Mouse (Mus musculus) fat pad, adult 2 months (tissue): Measurements from ENCODE around the gene Pcbp4.

Experiments used
- DNase-seq: peaks from one replicate; pipeline ENCODE4 v3.0.0-alpha.2; 2011; ENCODE audit warnings: low read depth, low spot score; ENCODE audit errors: extremely low read depth

Pcbp4 gene

DNA sequence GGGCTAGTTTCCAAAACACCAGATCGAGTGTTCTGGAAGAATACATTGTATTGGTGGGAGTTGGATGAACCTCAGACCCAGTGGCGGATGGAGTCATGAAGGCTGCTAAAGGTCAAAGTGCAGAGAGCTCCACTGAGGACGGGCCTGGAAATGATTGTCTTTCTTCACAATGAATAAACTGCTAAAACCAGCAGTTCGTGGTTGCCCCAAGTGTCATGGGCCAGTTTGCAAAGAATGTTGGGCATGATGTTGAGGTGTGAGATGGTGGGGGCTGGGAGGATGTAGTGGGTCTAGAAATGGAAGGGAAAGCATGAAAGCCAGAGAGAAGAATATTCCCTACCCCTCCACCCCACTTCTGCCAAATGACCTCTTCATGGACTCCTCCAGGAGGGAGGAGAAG is 8.3 kb upstream of the Pcbp4 start:
- DNase-seq, result no peak

GRCm38 (mm10) chr9:106447348-106447747 is 5.7 kb upstream of the Pcbp4 start, which contains the start of the genes Abhd14b and Abhd14a:
Abhd14b (plus strand) TSS chr9:106447459.
Abhd14a (minus strand) TSS chr9:106447678.
- peak; percentile 36 for DNase-seq

DNA sequence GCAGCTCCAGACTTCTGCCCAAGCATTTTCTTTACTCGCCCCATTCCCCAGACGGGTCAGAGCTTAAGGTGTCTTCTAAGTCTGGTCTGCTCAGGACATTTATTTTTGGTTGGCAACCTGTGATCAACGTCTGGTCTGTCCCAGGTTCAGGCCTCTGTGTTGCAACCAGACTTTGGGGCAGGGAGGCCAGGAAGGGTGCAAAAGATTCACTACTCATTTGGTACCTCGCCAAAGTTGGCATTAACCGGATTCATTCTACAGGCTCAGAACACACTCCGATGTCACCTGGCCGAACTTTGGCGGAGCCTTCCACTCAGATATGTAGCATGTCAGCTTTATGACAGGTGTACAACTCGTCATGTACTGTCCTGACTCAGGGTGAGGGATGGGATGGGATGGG is 5.1 kb upstream of the Pcbp4 start:
- DNase-seq, result peak; percentile 34

GRCm38 (mm10) chr9:106448498-106449031 is 4.5 kb upstream of the Pcbp4 start:
- no peak for DNase-seq

DNA sequence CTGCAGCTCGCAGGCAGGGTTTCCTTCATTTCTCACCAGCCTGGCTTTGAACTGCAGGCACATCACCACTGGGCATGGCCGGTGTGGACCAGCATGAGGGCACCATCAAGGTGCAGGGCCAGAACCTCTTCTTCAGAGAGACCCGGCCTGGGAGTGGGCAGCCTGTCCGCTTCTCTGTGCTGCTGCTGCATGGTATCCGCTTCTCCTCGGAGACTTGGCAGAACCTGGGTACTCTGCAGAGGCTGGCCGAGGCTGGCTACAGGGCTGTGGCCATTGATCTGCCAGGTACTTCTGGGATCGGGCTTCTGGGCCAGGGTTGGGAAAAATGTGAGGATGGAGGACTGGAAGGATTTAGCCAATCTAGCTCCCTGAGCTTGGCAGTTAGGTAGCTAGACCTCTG is 3.1 kb upstream of the Pcbp4 start:
- DNase-seq, result no peak

GRCm38 (mm10) chr9:106450661-106451060 is 2.4 kb upstream of the Pcbp4 start:
- no peak for DNase-seq

- DNase-seq, result no peak
Measured at GRCm38 (mm10) chr9:106451298-106451697, 1.8 kb upstream of the Pcbp4 start.

DNA sequence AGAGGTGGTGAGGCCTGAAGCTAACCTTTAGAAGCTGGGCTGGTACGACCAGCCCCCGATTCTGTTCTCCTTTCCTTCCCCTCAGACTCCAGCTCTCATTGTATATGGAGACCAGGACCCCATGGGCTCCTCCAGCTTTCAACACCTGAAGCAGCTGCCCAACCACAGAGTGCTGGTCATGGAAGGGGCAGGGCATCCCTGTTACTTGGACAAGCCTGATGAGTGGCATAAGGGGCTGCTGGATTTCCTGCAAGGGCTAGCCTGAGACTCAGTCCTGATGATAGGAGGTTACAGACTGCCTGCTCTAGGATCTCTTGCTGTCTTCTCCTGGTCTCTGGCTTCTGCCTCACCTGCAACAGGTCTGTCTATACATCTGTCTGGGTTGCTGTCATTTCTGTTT is 1.2 kb upstream of the Pcbp4 start:
- no peak for DNase-seq

DNA sequence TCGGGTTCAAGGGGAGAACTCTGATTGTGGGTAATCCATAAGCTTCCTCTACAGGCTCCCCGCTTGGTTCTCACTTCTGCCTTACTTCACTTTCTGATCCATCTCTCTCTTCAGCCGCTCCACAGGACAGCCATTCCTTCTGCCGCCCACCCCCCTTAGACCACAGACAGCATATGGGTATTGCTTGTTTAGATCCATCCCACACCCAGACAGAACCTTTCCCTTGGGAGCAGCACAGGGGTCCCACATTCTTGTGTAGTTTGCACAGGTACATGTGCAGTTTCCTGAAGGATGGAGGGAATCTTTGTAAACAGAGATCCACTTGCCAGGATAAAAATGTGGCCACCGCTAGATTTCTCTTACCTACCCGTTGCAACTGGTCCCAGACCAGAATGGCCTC is 740 bp upstream of the Pcbp4 start:
- DNase-seq, result no peak

DNA sequence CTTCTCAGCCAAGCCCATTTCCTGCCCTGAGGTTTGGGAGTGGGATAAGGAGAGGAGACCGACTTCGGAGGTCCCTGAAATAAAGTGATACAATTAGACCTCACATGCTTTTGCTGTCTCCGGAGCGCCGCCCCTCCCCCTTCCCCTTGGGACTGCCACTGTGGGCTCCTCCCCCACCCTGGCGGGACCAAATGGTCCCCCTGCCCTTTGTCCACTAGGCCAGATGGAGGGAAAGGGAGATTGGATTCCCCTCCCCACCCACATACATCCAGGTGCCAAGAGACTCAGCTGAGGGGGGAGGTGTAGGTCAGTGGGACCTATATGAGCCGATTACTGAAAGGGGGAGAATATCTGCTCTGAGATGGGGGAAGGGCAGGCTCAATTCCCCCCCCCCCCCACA is 270 bp upstream of the Pcbp4 start:
- DNase-seq, result no peak

- no peak for DNase-seq
Measured at GRCm38 (mm10) chr9:106454071-106454761, 1.1 kb downstream of the Pcbp4 start.

DNA sequence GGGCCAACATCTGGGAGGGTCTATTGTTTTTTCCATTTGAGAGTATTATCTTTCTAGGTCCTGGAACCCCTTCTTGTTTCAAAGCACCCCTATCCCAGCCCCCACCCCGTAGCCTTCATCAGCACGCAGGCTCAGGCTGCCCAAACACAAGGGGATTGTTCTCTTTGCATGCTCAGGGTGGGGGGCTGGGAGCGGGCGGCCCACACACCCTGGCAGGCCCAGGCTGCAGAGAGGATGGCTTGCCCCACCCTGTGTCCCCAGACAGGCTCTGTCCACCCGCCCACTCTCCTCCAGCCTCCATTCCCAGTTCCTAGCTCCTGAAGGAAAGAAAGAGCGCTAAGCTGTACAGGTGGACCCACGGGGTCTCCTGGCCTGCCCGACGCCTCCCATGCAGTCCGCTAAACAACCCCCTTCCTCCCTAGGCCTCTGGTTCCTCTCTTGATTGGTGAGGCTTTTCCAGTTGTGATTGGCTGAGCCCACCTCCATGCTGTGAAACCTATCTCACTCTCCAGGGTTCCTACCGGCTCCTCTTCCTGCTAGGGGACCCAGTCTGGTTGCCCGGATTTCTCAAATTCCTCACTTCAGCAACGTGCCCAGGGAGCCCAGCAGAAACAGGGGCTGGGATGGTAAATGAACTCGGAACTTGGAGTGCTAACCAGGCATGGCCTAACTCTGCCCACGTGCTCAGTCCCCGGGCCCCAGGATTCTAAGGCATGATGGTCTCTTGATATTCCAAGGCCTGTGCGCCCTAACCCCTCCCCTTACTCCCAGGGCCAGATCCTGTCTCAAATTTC is 2.0 kb downstream of the Pcbp4 start:
- DNase-seq, result no peak

DNA sequence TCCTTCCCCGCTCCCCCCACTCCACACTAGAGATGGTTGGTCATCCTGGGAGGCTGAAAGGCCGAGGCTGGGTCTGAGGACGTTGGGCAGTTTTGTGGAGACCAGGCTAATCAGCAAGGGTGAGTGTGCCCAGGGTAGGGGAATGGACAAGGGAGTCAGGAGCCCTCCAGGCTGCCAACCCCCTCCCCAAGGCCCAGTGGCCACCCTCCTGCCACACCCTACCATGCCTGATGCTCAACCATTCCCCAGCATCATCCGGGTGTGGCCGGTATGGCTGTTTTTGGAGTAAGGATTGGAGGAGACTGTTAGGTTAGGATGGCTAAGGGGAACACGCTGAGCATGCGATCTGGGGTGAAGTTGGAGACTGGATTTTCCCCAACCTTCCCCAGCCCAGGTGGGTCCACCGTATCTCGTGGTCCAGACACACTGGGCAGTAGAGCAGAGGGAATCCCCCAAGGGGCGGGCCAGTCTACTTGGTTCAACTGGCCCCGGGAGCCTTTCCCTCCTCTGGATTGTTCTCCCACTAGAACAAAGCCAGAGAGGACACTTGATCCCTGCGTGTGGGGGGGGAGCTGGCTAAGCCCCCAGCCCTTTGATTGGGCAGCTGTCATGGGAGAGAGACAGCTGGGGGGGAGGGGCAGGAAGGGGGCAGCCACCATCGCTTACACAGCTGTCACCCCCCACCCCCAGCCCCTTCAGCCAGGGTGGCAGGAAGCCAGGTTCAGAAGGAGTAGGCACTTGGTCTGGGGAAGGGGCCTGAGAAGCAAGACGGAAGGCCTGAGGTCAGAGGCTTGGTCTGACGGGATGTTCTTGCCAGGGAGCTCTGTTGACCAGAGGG is 3.5 kb downstream of the Pcbp4 start:
- no peak for DNase-seq

DNA sequence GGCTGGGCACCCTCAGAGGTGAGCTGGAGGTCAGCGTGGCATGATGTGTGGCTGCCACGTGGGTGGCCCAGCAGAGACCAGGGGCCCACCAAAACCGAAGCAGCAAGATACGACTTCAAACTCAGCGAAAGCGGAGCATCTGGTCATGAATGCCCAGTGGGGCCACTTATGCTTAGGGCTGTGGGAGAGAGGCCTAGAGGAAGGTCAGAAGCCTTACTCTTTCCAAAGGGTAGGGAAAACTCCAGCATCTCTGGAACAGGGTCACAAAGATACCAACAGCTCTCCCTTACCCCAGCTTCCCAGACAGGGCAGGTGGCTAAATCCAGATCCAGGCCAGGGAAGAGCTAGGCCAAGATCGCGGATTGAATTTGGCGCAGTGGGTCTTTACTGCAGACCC is 4.1 kb downstream of the Pcbp4 start:
- no peak for DNase-seq

- no peak for DNase-seq
Measured at GRCm38 (mm10) chr9:106457920-106458319, 4.8 kb downstream of the Pcbp4 start.

- DNase-seq, result no peak
Measured at GRCm38 (mm10) chr9:106459946-106460345, 6.9 kb downstream of the Pcbp4 start.

- DNase-seq, result no peak
Measured at GRCm38 (mm10) chr9:106460401-106461025, 7.4 kb downstream of the Pcbp4 start.

DNA sequence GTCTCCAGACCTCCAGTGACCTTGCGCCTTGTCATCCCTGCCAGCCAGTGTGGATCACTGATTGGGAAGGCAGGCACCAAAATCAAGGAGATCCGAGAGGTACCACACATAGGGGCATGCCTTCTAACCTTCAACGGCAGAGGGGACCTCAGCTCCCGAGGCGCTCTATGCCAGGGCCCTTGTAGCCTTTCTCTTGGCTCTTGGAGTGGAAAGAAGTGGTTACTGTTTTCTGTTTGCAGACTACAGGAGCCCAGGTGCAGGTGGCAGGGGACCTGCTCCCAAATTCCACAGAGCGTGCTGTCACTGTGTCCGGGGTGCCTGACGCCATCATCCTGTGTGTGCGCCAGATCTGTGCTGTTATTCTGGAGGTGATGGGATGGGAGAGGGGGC is 7.9 kb downstream of the Pcbp4 start:
- DNase-seq, result no peak

DNA sequence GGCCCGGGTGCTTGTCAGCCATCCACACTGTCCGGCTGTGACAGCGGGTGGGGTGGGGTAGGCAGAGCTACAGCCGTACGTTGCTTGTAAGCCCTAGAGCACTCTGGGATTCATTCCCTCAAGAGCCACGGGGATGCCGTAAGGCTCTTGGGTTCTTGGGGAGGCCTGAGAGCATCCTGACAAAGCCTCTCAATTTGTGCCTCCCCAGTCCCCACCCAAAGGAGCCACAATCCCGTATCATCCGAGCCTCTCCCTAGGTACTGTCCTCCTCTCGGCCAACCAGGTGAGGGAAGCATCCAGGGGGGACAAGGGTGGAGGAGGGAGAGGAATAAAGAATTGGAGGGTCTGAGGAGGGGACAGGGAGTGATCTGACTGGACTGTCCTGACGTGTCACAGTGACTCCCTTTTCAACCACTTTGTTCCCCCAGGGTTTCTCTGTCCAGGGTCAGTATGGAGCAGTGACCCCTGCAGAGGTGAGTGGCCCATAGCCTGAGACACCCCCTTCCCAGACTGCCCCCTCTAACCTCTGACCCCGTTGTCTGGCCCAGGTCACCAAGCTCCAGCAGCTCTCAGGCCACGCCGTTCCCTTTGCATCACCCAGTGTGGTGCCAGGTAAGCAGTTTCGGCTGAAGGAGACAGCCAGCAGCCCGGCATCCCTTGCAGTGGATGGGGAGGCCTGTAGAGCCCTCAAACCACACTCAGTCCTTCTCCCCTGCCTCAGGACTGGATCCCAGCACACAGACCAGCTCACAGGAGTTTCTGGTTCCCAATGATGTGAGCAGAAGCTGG is 8.7 kb downstream of the Pcbp4 start:
- no peak for DNase-seq

GRCm38 (mm10) chr9:106462430-106462800 is 9.3 kb downstream of the Pcbp4 start:
- DNase-seq, result no peak
